Mouse (Mus musculus) G1E (cell line): ENCODE measurements around the gene Apbb1ip.

Experiments used
- CTCF ChIP-seq: IDR thresholded peaks from 2 replicates; pipeline ENCODE4 v1.5.1; 2012; ENCODE audit warnings: low read depth, low read length, inconsistent platforms, mixed read lengths
- GATA1 ChIP-seq: IDR thresholded peaks from 2 replicates; pipeline ENCODE4 v1.6.1; 2012; ENCODE audit warnings: borderline replicate concordance, low read length, inconsistent platforms, mixed read lengths
- POLR2AphosphoS5 ChIP-seq: IDR thresholded peaks from 2 replicates; pipeline ENCODE4 v1.6.1; 2012; ENCODE audit warnings: low read depth, low read length, inconsistent platforms; ENCODE audit not compliant: insufficient replicate concordance

DNA sequence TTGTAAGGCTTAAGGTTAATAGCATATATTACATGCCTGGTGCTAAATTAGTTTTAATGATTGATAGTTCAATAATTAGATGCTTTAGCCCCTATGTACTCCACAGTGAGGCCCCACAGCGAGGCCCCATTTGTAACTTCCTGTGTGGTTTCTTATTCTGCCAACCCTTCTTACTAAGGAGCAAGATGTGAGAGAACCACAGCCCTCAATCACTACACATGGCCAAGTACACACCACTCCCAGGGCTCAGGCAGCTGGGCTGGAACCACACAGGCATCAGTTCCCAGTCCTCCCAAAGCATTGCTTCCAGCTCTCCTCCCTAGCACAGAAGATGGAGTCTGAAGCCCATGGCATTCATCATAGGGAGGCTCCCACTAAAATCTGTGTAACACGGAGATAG is 31.7 kb downstream of the Apbb1ip start:
- TF ChIP-seq CTCF (no peak), POLR2AphosphoS5 (no peak), GATA1 (no peak)
